Comparison of ENCODE assay signal across 19 mouse cellular contexts in the genomic region with DNA sequence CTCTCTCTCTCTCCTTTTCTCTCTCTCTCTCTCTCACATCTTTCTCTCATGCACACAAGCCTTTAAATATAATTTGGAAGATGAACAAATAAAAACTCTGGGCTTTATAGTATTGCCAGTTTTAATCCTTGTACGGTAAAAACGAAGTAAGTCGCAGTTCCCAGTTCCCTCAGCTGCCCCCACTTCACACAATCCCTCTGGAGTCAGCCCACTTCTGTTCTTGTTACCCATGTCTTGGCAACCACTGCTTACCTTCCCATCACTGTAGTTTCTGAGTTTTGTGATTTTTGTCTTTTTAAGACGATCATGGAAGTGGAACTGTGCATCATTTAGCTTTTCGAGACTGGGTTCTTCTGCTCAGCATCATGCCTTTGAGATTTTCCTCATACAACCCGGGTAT.
"Had no signal": no experiment of that assay in that cellular context is flagged by ENCODE, and none has a peak within 500 bp of the region (broad histone marks: within the 10 kb centered on the region; RNA-seq: fewer than 3 reads in every experiment).

No protein-coding gene starts in this region.

- H3K36me3 ChIP-seq: liver, embryonic 15.5 days; lung, embryonic 15.5 days; midbrain, embryonic 12.5 days; neural tube, embryonic 13.5 days; neural tube, embryonic 15.5 days had no signal

- DNase-seq: liver, postnatal 0 days; lung, adult 2 months; lung, postnatal 14 days; lung, postnatal 36 days; retina, postnatal 1 day; right cerebral cortex, postnatal 25 days; right cerebral cortex, postnatal 4 days; spleen, adult 18-20 months; thymus, adult 2 months; thymus, postnatal 25 days; thymus, postnatal 4 days had no signal

- H3K4me3 ChIP-seq: liver, embryonic 15.5 days; lung, embryonic 15.5 days; megakaryocyte, embryonic 14.5 days; midbrain, embryonic 12.5 days; myocyte; neural tube, embryonic 13.5 days; neural tube, embryonic 15.5 days had no signal

- H3K27ac ChIP-seq: liver, embryonic 15.5 days; macrophage; midbrain, embryonic 12.5 days; neural tube, embryonic 13.5 days; neural tube, embryonic 15.5 days had no signal

- H3K4me1 ChIP-seq: liver, embryonic 15.5 days; megakaryocyte, embryonic 14.5 days; neural tube, embryonic 13.5 days; neural tube, embryonic 15.5 days had no signal

- H3K27me3 ChIP-seq: liver, embryonic 15.5 days; lung, embryonic 15.5 days; megakaryocyte, embryonic 14.5 days; midbrain, embryonic 12.5 days; neural tube, embryonic 13.5 days; neural tube, embryonic 15.5 days had no signal

- H3K9me3 ChIP-seq: liver, embryonic 15.5 days; lung, embryonic 15.5 days; midbrain, embryonic 12.5 days; neural tube, embryonic 13.5 days; neural tube, embryonic 15.5 days had no signal
